Mouse (Mus musculus) adrenal gland, adult 18-20 months (tissue): ENCODE results near the gene Gsk3a. TPM values are rescaled to one million over a fixed set of nuclear protein-coding genes. Genes with fewer than 3 reads are reported as not detected.

Experiments used
- DNase-seq, 2 experiments: peaks; one replicate each; pipeline ENCODE4 v3.0.0; 2021 to 2022; ENCODE audit warnings: low spot score in 2 of 2
- long read RNA-seq, 2 experiments: library from polyadenylated mRNA; stranded (forward); transcript quantifications; one replicate each; pipeline ENCODE4 v2.0.0; 2021
- total RNA-seq, 2 experiments: library from RNA; stranded (reverse); gene quantifications; 1 replicate in 1 of 2; 2 replicates in 1 of 2; pipeline ENCODE4 v1.2.3; 2021

Gsk3a gene
- total RNA-seq: 100 to 1,000 TPM in 1 of 2 experiments, 10 to 100 TPM in 1; 96.7 to 101 TPM
- long read RNA-seq, experiment 1, transcript Gsk3a-201 (11 exons, 2,260 nt): major isoform, 58 of 80 reads
- long read RNA-seq, experiment 1, partial matches to known transcripts: 6 of 80 reads
- long read RNA-seq, experiment 1, other reads (novel, unspliced or antisense): 16 of 80 reads
- long read RNA-seq, experiment 2, transcript Gsk3a-201 (11 exons, 2,260 nt): major isoform, 18 of 35 reads
- long read RNA-seq, experiment 2, partial matches to known transcripts: 11 of 35 reads
- long read RNA-seq, experiment 2, other reads (novel, unspliced or antisense): 6 of 35 reads

- DNase-seq: peak; percentile 92 to 93
Observed at GRCm38 (mm10) chr7:25237249-25238014, at the start of gene Gsk3a. TSS of gene Gsk3a (minus strand) at chr7:25237851.

- no peak for DNase-seq
Observed at GRCm38 (mm10) chr7:25286989-25287388, 49.3 kb upstream of the Gsk3a start.

GRCm38 (mm10) chr7:25285511-25286238, 48.0 kb upstream of the Gsk3a start:
- peak in 1 of 2 experiments; percentile 23 for DNase-seq

GRCm38 (mm10) chr7:25284766-25285165, 47.1 kb upstream of the Gsk3a start:
- peak in 1 of 2 experiments; percentile 38 for DNase-seq

GRCm38 (mm10) chr7:25284171-25284570, 46.5 kb upstream of the Gsk3a start:
- DNase-seq: no peak

- DNase-seq: no peak
Observed at GRCm38 (mm10) chr7:25283637-25284036, 46.0 kb upstream of the Gsk3a start.

- DNase-seq: peak; percentile 56 to 61
Observed at GRCm38 (mm10) chr7:25282731-25283211, 45.1 kb upstream of the Gsk3a start.

- DNase-seq: peak; percentile 96 to 97
Observed at GRCm38 (mm10) chr7:25281734-25282601, 44.3 kb upstream of the Gsk3a start.

GRCm38 (mm10) chr7:25281166-25281733, 43.6 kb upstream of the Gsk3a start:
- peak in 1 of 2 experiments; percentile 7 for DNase-seq

GRCm38 (mm10) chr7:25279861-25280791, 42.5 kb upstream of the Gsk3a start:
- DNase-seq: peak; percentile 60

- DNase-seq: peak; percentile 85 to 87
Observed at GRCm38 (mm10) chr7:25279076-25279860, 41.6 kb upstream of the Gsk3a start.

GRCm38 (mm10) chr7:25278341-25279075, 40.9 kb upstream of the Gsk3a start:
- peak; percentile 65 to 66 for DNase-seq

GRCm38 (mm10) chr7:25277998-25278340, 40.3 kb upstream of the Gsk3a start:
- peak in 1 of 2 experiments; percentile 2 for DNase-seq

- DNase-seq: no peak
Observed at GRCm38 (mm10) chr7:25277405-25277804, 39.8 kb upstream of the Gsk3a start.

- DNase-seq: peak in 1 of 2 experiments; percentile 2
Observed at GRCm38 (mm10) chr7:25275555-25276298, 38.1 kb upstream of the Gsk3a start.

- peak in 1 of 2 experiments; percentile 1 for DNase-seq
Observed at GRCm38 (mm10) chr7:25274996-25275395, 37.3 kb upstream of the Gsk3a start.

- peak in 1 of 2 experiments; percentile 4 for DNase-seq
Observed at GRCm38 (mm10) chr7:25274571-25274970, 36.9 kb upstream of the Gsk3a start.
